Mouse (Mus musculus) layer of hippocampus, adult 9-11 months (tissue): ENCODE results near the gene Usp49.
A peak's percentile ranks its signal among the peaks of the same experiment; 100 is the strongest.
"Not testable (repeated sequence)": the region's sequence is repeated elsewhere in the genome, so short reads cannot be mapped to it uniquely, and the experiment has no call there.

Source experiments
- DNase-seq: peaks from one replicate; pipeline ENCODE4 v3.0.0; 2022

Gene Usp49

DNA sequence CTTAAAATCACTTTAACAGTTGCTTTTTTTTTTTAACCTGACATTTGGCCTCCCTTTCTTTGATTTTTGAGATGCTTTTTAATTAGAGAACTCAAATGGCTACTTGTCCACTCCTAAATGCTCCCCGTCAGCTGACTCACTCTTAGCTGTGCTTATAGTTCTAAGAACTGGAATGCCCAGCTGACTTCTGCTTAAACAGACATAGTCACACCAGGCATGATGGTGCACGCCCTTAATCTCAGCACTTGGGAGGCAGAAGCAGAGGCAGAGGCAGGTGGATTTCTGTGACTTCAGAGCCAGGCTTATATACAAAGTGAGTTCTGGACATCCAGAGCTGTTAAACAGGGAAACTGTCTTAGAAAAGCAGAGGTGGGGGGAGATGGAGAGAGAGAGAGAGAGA is 21.5 kb downstream of the Usp49 start:
- DNase-seq: no peak

DNA sequence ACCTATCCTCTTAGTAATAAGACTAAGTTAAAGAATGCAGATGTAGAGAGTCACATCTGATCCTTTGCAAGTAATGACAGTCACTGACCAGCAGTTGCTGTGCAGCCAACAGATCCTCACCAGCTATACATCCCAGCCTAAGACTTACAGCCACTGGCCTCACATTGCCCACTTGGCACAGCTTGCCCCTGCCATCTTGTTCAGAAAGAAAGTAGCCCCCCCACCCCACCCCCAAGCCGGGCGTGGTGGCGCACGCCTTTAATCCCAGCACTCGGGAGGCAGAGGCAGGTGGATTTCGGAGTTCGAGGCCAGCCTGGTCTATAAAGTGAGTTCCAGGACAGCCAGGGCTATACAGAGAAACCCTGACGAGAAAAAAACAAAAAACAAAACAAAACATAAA is 23.9 kb downstream of the Usp49 start:
- DNase-seq: not testable (repeated sequence)

DNA sequence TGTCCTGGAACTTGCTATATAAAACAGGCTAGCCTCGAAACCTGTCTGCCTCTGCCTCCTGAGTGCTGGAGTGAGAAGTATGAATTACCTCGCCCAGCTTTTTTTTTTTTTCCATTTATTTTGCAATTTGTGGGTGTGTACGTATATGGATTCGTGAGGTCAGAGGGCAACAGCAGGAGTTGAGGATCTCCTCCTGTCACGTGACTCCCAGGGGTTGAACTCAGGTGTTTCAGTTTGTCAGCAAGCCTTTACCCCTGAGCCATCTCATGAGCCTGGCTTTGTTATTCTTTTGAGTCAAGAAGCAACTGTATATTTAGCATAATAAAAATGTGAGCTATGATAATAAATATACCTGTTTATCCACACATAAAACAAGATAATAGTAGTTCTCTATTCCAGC is 25.2 kb downstream of the Usp49 start:
- no peak for DNase-seq

DNA sequence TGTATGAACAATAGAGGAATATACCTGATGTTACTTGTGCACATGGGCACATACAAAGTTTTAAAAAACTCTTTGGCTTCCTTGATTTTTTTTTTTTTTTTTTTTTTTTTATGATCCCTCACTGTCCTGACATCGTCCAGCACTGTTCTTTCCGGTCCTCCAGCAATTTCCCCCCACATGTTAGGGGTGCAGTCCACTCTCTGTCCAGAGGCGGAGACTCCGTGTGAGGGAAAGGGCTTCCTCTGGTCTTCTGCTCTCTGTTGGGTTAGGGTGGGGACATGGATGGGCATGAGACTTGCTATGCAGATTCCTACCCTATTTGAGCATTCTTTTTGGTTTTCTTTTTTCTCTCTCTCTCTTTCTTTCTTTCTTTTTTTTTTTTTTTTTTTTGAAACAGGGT is 27.4 kb downstream of the Usp49 start:
- no peak for DNase-seq

GRCm38 (mm10) chr17:47658741-47659243 is 28.3 kb downstream of the Usp49 start:
- DNase-seq: no peak

DNA sequence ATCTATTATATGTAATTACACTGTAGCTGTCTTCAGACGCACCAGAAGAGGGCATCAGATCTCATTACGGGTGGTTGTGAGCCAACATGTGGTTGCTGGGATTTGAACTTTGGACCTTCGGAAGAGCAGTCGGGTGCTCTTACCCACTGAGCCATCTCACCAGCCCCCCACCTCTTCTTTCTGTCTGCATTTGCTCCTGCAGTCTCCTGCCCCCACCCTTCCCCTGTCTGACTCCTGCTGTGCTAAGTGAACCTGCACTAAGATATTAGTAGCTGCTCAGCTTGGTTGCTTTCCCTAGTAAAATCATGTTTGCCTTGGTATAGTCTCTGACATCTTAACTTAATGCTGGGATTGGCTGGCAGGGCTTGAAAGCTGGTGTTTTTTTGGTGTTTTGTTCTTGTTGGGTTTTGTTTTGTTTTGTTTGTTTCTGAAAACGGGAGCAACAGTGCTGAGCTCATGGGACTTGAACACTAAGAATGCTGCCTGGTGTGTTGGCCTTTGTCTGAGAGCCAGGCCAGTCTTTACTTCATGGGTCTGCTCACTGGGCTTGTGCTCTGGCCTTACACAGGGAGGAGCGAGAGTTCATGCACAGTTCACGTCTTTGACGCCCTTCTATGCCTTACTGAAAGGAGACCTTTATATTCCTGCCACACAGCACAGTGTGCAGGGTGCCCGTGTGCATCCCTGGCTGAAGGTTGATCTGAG is 32.7 kb downstream of the Usp49 start:
- DNase-seq: no peak

- no peak for DNase-seq
Observed at GRCm38 (mm10) chr17:47664474-47664873, 34.0 kb downstream of the Usp49 start.

DNA sequence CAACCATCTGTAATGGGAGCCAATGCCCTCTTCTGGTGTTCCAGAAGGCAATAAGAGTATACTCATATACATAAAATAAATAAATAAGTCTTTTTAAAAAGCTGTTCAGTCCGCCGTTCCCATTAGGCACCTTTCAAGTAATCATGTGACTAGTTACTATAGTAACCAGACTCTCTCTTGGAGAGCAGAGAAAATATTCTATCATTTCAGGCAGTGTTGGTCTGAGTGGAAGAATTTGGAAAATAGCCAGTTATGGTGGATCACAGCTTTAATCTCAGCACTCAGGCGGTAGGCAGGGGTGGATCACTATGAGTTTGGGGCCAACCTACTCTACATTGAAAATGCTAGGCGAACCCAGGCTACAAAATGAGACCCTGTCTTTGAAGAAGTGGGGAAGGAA is 38.7 kb downstream of the Usp49 start:
- DNase-seq: no peak

DNA sequence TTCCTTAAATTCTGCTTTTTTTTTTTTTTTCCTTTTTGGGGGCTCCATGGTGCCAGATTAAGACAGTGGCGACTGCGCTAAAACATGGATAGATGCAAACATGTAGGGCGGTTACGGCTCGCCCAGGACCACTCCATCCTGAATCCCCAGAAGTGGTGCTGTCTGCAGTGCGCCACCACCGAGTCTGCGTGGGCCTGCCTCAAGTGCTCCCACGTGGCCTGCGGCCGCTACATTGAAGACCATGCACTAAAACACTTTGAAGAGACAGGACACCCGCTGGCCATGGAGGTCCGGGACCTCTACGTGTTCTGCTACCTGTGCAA is 41.5 kb downstream of the Usp49 start:
- DNase-seq: no peak

DNA sequence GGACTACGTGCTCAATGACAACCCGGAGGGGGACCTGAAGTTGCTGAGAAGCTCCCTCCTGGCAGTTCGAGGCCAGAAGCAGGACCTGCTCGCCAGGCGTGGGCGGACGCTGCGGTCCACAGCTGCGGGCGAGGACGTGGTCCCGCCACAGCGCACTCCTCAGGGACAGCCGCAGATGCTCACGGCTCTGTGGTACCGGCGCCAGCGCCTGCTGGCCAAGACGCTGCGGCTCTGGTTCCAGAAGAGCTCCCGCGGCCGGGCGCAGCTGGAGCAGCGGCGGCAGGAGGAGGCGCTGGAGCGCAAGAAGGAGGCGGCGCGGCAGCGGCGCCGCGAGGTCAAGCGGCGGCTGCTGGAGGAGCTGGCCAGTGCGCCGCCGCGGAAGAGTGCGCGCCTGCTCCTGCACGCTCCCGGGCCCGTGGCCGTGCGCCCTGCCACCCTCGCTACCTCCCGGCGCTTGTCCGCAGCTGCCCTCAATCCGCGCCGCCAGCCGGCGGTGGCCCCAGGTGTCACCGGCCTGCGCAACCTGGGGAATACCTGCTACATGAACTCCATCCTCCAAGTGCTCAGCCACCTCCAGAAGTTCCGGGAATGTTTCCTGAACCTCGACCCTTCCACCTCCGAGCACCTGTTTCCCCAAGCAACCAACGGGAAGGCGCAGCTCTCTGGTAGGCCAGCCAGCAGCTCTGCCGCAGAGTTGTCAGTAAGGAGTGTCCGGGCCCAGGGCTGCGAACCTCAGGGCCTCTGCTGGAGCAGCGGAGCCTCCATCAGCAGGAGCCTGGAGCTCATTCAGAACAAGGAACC is 42.0 kb downstream of the Usp49 start:
- no peak for DNase-seq

- no peak for DNase-seq
Observed at GRCm38 (mm10) chr17:47676581-47676980, 46.1 kb downstream of the Usp49 start.

- no peak for DNase-seq
Observed at GRCm38 (mm10) chr17:47678238-47678637, 47.7 kb downstream of the Usp49 start.

GRCm38 (mm10) chr17:47678702-47679101 is 48.2 kb downstream of the Usp49 start:
- DNase-seq: no peak

- DNase-seq: no peak
Observed at GRCm38 (mm10) chr17:47682836-47683235, 52.3 kb downstream of the Usp49 start.

GRCm38 (mm10) chr17:47687409-47688343 is 57.2 kb downstream of the Usp49 start:
- DNase-seq: peak; percentile 97

DNA sequence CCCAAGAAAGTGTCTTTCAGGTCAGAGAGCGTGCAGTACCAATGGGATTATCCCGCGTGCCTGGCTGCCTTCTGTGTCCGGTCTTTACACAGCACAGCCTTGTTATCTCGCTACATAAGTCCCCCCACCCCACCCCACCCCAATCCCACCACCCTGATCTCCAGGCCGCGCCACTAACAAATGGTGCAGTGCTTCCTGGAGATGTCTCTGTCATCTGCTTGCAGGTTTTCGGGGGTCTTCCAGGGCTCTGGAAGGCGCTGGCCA is 57.8 kb downstream of the Usp49 start, which contains the start of gene Tomm6:
Tomm6 (minus strand) TSS at position 43 of the 264 bp plus-strand sequence.
- no peak for DNase-seq

- peak; percentile 74 for DNase-seq
Observed at GRCm38 (mm10) chr17:47688608-47689575, 58.4 kb downstream of the Usp49 start, which contains the start of gene Frs3. Frs3 (plus strand) TSS chr17:47689030.

GRCm38 (mm10) chr17:47689894-47690293 is 59.4 kb downstream of the Usp49 start:
- no peak for DNase-seq

DNA sequence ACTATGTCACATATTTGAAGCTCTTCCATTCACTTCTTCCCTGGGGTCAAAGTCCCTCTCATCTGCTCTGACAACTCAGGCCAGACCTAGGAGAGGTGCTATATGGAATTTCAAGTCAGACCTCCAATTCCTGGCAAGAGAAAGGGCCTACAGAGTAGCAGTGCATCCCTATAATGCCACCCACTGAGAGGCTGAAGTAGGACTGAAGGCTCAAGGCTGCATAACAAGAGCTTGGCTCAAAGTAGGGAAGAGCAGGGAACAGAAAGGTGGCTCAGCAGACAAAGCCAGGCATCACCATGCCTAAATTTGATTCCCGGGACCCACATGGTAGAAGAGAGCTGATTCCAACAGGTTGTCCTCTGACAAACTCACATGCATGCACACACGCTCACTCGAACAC is 61.2 kb downstream of the Usp49 start:
- no peak for DNase-seq

DNA sequence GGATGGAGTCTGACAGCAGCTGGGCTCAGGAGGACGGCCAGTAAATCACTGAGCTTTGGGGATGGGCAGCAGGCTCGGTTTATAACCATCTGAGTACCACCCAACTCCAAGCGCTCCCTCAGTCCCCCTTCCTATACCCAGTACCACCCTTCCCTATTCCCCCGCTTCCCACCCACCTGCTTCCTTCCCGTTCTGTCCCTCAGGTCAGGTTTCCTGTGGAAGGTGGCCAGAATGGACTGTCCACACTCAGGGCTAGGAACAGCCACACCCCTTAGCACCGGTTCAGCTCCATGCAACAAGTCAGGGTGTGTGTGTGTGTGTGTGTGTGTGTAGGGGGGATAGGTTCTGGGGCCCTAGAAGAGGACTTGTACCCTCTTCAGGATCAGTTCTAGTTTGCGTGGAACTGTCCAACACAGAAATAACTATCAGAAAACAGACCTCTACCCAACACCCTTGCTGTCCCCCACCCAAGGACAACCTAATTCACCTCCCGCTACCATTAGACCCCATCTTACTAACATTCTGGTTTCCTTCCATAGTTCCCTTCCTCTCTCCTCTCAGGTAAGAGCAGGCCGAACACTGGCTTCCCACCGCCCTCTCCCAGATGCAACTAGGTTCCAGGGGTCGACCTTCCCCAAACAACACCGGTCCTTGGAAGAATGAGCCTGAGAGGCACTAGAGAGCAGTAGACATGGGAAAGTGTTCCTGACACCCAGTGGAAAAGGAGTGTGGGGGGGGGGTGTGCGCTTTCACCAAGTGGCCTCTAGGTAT is 63.4 kb downstream of the Usp49 start:
- DNase-seq: no peak

DNA sequence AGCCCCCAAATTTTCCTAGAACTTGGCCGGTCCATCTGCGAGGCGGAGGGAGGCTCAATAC is 63.8 kb downstream of the Usp49 start, which contains the start of gene Gm21981:
Gm21981 (minus strand) TSS at position 14 of the 61 bp plus-strand sequence.
- no peak for DNase-seq
